Mouse (Mus musculus): ENCODE data around the gene Plxna2. TPM values are rescaled to one million over a fixed set of nuclear protein-coding genes. Genes with fewer than 3 reads are reported as not detected.

Gene Plxna2
- total RNA-seq, 1 experiment from 2014 or later: not detected

DNA sequence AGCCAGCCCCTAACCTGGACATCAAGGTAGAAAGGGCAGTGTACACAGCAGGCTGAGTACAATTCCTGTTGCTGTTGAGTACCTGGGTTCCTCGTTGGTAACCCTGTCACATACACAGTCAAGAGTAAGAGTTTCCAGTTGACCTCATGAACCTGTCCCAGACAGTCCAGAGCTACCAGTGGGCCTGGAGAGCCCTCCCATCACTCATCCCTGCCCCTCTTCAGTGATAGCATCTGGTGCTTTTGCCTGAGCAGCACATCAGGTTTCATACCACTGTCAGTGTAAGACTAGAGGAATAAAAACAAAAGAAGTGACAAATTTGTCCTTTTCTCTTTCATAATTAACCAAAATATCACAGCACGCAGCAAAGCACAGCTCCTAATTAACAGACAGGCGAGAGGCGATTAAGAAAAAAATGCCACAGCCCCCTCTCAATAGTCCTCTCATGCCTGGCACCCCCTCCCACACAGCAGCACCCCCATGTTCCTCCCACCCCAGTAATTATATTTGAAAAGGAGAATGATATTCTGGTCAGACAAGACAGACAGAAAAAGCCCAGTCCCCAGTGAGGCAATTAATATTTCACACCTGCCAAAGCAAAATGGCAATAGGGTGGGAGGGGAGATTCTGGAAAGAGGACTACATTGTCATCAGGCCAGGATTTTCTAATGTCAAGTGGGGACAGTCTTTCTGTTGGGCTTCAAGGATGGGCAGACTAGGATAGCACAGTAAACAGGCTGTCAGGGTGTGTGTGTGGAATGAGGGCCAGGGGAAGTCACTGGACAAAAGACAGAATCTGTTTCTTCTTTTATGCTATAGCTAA lies 233.4 kb downstream of the Plxna2 start:
- no peak for ATAC-seq (ENCODE audit: extremely low read depth, insufficient number of reproducible peaks, low FRiP score, poor library complexity, severe bottlenecking)

DNA sequence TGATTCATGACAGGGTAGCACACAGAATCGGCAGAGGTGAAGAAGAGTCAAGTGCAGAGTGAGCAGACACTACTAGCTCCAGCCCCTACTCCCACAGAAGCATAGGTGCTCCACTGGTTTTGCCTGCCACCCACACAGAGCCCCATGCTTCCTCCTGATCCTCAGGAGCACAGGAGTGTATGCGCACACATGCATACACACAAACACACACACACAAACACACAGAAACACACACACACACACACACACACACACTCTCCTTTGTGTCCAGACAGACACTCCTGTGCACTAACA lies 234.0 kb downstream of the Plxna2 start:
- ATAC-seq (ENCODE audit: extremely low read depth, insufficient number of reproducible peaks, low FRiP score, poor library complexity, severe bottlenecking): no peak

Data from neutrophil, adult 5-6 weeks (primary cell).